Mouse (Mus musculus): ENCODE measurements around the gene Kat8. TPM values are rescaled to one million over a fixed set of nuclear protein-coding genes. Genes with fewer than 3 reads are reported as not detected.

Gene Kat8
- polyA plus RNA-seq, 1 experiment from 2014 or later, result 42.1 TPM

DNA sequence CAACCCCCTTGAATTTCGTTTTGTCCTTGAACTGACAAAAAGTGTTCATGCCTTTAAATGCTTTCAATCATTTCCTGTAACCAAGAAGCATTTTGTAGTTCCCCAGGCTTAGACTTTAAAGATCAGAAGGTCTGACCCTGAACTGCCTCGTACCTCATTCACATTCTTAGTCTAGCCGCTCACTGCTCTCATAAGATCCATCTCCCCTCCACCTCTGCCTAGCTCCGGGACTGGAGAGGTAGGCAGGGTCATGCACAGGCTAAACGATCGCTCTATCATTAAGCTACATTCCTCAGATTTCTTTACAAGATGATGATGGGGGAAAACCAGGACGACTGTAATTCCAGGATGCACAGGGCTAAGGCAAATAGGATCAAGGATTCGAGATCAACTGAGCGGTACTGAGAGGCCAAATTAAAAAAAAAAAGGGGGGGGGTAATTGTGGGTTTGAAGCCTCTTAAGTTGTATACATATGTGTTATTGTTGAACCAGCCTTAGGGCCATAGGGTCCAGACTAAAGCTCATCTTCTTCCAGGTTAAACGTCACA, 54.1 kb downstream of the Kat8 start:
- Histone ChIP-seq H3K4me1 (replicated peaks; ENCODE audit: control insufficient read depth, insufficient read depth, low read length) (peaks cover 26% of the 10 kb centered on the region), H3K9me3 (ENCODE audit: control insufficient read depth, low read length) (no peaks in the 10 kb centered on the region), H3K27ac (peak overlapping the region; percentile 99), H3K9ac (peak overlapping the region; percentile 99), H3K4me3 (replicated peaks; ENCODE audit: low read length) (peak overlapping the region; percentile 92), H3K36me3 (replicated peaks; ENCODE audit: control insufficient read depth, insufficient read depth) (peaks cover 24% of the 10 kb centered on the region), H3K27me3 (ENCODE audit: control insufficient read depth, insufficient read depth, low read length) (no peaks in the 10 kb centered on the region), H3K4me2 (replicated peaks) (peak overlapping the region; percentile 55)
- whole genome bisulfite sequencing, result 9% methylated on average over 10 of the region's 10 CpGs
- ATAC-seq (ENCODE audit: low FRiP score) (no peak; the same call in 1 of the 2 replicates), DNase-seq (ENCODE audit: low spot score) (no peak)

DNA sequence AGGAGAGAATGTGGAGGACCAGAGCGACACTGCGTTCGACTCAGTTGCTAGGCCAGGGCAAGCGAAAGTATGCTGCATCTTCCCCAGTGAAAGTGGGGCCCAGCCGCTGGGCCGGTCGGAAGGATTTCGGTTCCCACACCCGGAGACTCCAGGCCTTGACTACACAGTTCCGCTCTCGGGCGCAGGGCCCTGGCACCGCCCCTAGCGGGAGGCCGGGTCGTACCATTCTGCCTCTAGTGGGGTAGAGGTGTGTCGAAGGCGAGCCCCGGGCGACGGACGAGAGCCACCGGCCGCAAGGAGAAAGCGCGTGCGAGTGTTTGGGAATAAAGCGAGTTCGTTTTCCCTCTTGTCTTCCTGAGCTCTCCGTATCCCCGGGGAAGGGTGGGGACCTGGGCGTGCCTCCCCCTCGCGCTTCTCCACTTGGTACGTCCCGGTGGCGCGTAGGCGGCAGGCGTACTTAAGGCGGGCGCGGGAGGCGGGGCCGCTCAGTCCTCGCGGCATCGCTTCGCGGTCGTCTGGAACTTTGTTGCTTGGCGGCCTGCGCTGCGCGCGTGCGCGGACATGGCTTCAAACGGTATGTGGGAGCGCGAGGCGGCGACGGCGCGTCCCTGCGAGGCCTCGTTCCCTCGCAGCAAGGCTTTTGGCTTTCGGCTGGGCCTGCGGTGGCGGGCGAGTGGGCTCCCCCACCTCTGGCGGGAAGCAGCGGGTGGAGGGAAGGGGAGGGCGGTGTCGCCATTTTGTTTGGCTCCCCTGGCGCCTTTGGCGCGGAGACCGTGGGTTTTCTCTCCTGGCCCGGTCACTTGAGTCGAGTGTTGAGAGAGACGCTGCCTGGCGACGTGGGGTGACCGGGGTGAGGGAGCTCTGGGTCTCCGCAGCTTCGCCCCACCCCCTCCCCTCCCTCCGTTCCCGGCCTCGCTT, 54.9 kb downstream of the Kat8 start, which contains the start of gene Fus:
Fus (plus strand) TSS at position 454 of the 918 bp plus-strand sequence.
- Histone ChIP-seq H3K4me1 (replicated peaks; ENCODE audit: control insufficient read depth, insufficient read depth, low read length) (peaks cover 26% of the 10 kb centered on the region), H3K4me3 (replicated peaks; ENCODE audit: low read length) (peak within 1 kb of the TSS; percentile 92), H3K9me3 (ENCODE audit: control insufficient read depth, low read length) (no peaks in the 10 kb centered on the region), H3K36me3 (replicated peaks; ENCODE audit: control insufficient read depth, insufficient read depth) (peaks cover 32% of the 10 kb centered on the region), H3K9ac (peak within 1 kb of the TSS; percentile 99), H3K27ac (peak within 1 kb of the TSS; percentile 99), H3K27me3 (ENCODE audit: control insufficient read depth, insufficient read depth, low read length) (no peaks in the 10 kb centered on the region), H3K4me2 (replicated peaks) (peak within 1 kb of the TSS; percentile 93)
- DNase-seq (ENCODE audit: low spot score) (peak; percentile 96), ATAC-seq (ENCODE audit: low FRiP score) (peak; percentile 94)
- under 1% methylated on average over 85 of the region's 92 CpGs for WGBS

DNA sequence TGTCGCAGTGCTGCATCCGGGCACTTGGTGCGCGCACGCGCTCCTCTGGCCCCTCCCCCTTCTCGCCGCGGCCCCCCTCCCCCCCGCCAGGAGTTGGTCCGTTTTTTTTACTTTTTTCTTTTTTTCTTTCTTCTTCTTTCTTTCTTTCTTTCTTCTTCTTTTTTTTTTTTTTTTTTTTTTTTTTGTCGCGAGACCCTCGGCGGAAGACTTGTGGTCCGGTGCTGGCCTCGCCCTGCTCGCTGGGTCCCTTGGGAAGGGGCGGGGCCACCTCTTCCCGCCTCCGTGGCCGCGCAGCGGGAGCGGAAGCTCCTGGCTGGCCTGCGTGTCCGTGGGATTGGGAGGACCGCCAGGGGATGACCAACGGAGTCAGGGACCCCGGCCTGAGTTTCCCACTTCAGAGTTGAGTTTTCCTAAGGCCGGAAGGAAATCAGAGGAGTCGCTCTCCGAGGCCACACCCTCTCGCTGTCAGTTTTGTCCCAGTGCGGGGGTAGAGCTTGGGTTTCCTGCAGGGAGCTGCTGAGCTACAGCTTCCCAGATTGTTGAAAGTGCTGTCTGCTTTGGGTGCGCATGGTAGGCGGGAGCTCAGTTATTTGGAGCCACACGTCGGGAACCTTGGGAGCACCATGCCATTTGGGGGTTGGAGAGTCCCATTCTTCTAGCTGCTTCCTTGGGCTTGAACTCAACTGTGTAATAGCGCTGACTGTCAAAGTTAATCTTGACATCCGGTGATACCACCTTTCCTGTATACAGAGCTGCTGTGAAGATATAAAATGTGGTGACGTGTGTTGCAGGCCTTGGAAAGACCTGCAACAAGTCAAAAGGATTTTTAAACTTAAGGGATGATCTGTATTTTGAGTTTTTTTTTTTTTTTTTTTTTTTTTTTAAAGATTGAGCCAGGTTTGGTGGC, 55.9 kb downstream of the Kat8 start:
- H3K4me3 ChIP-seq (replicated peaks; ENCODE audit: low read length), result peak overlapping the region; percentile 92
- H3K9me3 ChIP-seq (ENCODE audit: control insufficient read depth, low read length), result no peaks in the 10 kb centered on the region
- peak overlapping the region; percentile 99 for H3K27ac ChIP-seq
- under 1% methylated on average over 34 of the region's 42 CpGs for WGBS
- peak overlapping the region; percentile 93 for H3K4me2 ChIP-seq (replicated peaks)
- peak; percentile 82 for DNase-seq (ENCODE audit: low spot score)
- peak; percentile 42 for ATAC-seq (ENCODE audit: low FRiP score)
- H3K36me3 ChIP-seq (replicated peaks; ENCODE audit: control insufficient read depth, insufficient read depth), result peaks cover 41% of the 10 kb centered on the region
- no peaks in the 10 kb centered on the region for H3K27me3 ChIP-seq (ENCODE audit: control insufficient read depth, insufficient read depth, low read length)
- H3K9ac ChIP-seq, result peak overlapping the region; percentile 99
- H3K4me1 ChIP-seq (replicated peaks; ENCODE audit: control insufficient read depth, insufficient read depth, low read length), result peaks cover 26% of the 10 kb centered on the region

DNA sequence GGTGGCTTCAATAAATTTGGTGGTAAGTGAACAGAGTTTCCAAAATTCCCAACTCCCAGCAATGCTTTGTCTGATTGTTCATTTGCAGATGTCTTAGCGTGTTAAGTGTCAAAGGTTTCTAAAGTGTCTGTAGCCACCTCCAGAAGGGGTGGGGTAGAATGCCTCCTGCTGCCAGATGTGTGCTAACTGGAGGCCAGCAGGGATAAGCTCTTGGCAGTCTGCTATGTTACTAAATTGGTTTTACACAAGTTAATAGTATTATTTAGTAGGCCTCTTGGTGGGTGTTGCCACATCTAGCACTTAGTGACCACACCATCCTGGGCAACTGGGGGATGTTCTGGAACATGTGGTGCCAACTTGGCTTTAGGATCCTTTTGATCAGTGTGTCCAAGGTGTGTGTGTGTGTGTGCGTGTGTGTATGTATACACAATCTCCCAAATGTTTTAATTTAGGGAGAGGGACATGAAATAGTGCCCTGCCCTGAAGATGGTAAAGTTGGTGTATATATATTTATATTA, 62.2 kb downstream of the Kat8 start:
- Histone ChIP-seq H3K4me3 (replicated peaks; ENCODE audit: low read length) (no peak overlapping the region), H3K27ac (no peak overlapping the region), H3K4me1 (replicated peaks; ENCODE audit: control insufficient read depth, insufficient read depth, low read length) (peaks cover 8% of the 10 kb centered on the region), H3K9me3 (ENCODE audit: control insufficient read depth, low read length) (no peaks in the 10 kb centered on the region), H3K27me3 (ENCODE audit: control insufficient read depth, insufficient read depth, low read length) (no peaks in the 10 kb centered on the region), H3K4me2 (replicated peaks) (no peak overlapping the region), H3K36me3 (replicated peaks; ENCODE audit: control insufficient read depth, insufficient read depth) (peaks cover 97% of the 10 kb centered on the region), H3K9ac (no peak overlapping the region)
- no peak for ATAC-seq (ENCODE audit: low FRiP score)
- no peak for DNase-seq (ENCODE audit: low spot score)
- 89% methylated on average over 2 of the region's 2 CpGs for WGBS

Other genes with a start within 250 kb of the Kat8 start
- gene Bcl7c, start 203.6 kb upstream of the Kat8 start, polyA plus RNA-seq (2014; fragmentation: Nextera tagmentation; extraction: Ambion mirVana), result 50.2 and 57.4 TPM in 2 replicates
- 3.1 and 4.2 TPM in 2 replicates for gene Ctf1, start 199.8 kb upstream of the Kat8 start, polyA plus RNA-seq (2014; fragmentation: Nextera tagmentation; extraction: Ambion mirVana)
- gene Ctf2, start 180.3 kb upstream of the Kat8 start, polyA plus RNA-seq (2014; fragmentation: Nextera tagmentation; extraction: Ambion mirVana), result 0.25 TPM in 1 of 2 replicates, not detected in the other
- 5.6 and 6.9 TPM in 2 replicates for gene Fbxl19, start 168.0 kb upstream of the Kat8 start, polyA plus RNA-seq (2014; fragmentation: Nextera tagmentation; extraction: Ambion mirVana)
- 4.8 and 7.3 TPM in 2 replicates for gene Orai3, start 142.7 kb upstream of the Kat8 start, polyA plus RNA-seq (2014; fragmentation: Nextera tagmentation; extraction: Ambion mirVana)
- 18.7 and 19.1 TPM in 2 replicates for gene Setd1a, start 135.8 kb upstream of the Kat8 start, polyA plus RNA-seq (2014; fragmentation: Nextera tagmentation; extraction: Ambion mirVana)
- not detected in 2 replicates for gene Gm49388, start 126.9 kb upstream of the Kat8 start, polyA plus RNA-seq (2014; fragmentation: Nextera tagmentation; extraction: Ambion mirVana)
- 10.6 and 11.0 TPM in 2 replicates for gene Hsd3b7, start 111.9 kb upstream of the Kat8 start, polyA plus RNA-seq (2014; fragmentation: Nextera tagmentation; extraction: Ambion mirVana)
- gene Stx4a, start 88.2 kb upstream of the Kat8 start, polyA plus RNA-seq (2014; fragmentation: Nextera tagmentation; extraction: Ambion mirVana), result 9.6 and 10.6 TPM in 2 replicates
- 59.7 and 66.2 TPM in 2 replicates for gene Stx1b, start 88.0 kb upstream of the Kat8 start, polyA plus RNA-seq (2014; fragmentation: Nextera tagmentation; extraction: Ambion mirVana)
- 11.6 and 12.3 TPM in 2 replicates for gene Zfp646, start 36.3 kb upstream of the Kat8 start, polyA plus RNA-seq (2014; fragmentation: Nextera tagmentation; extraction: Ambion mirVana)
- gene Zfp668, start 35.7 kb upstream of the Kat8 start, polyA plus RNA-seq (2014; fragmentation: Nextera tagmentation; extraction: Ambion mirVana), result 22.5 and 26.8 TPM in 2 replicates
- gene Prss53, start 21.5 kb upstream of the Kat8 start, polyA plus RNA-seq (2014; fragmentation: Nextera tagmentation; extraction: Ambion mirVana), result 0.83 and 1.1 TPM in 2 replicates
- gene Gm21974, start 17.1 kb upstream of the Kat8 start, polyA plus RNA-seq (2014; fragmentation: Nextera tagmentation; extraction: Ambion mirVana), result not detected in 2 replicates
- gene Vkorc1, start 16.9 kb upstream of the Kat8 start, polyA plus RNA-seq (2014; fragmentation: Nextera tagmentation; extraction: Ambion mirVana), result 71.9 and 81.8 TPM in 2 replicates
- 65.5 and 69.2 TPM in 2 replicates for gene Bckdk, start 8.4 kb upstream of the Kat8 start, polyA plus RNA-seq (2014; fragmentation: Nextera tagmentation; extraction: Ambion mirVana)
- 0.25 TPM in 2 replicates for gene Prss8, start 17.6 kb downstream of the Kat8 start, polyA plus RNA-seq (2014; fragmentation: Nextera tagmentation; extraction: Ambion mirVana)
- 13.1 and 14.2 TPM in 2 replicates for gene Prss36, start 34.2 kb downstream of the Kat8 start, polyA plus RNA-seq (2014; fragmentation: Nextera tagmentation; extraction: Ambion mirVana)
- gene Fus, start 54.9 kb downstream of the Kat8 start, polyA plus RNA-seq (2014; fragmentation: Nextera tagmentation; extraction: Ambion mirVana), result 39.0 and 44.2 TPM in 2 replicates
- 6.6 and 9.8 TPM in 2 replicates for gene Pycard, start 81.4 kb downstream of the Kat8 start, polyA plus RNA-seq (2014; fragmentation: Nextera tagmentation; extraction: Ambion mirVana)
- gene Trim72, start 91.4 kb downstream of the Kat8 start, polyA plus RNA-seq (2014; fragmentation: Nextera tagmentation; extraction: Ambion mirVana), result not detected in 2 replicates
- gene Itgam, start 150.1 kb downstream of the Kat8 start, polyA plus RNA-seq (2014; fragmentation: Nextera tagmentation; extraction: Ambion mirVana), result 0.60 and 0.88 TPM in 2 replicates
- gene Gm49368, start 150.2 kb downstream of the Kat8 start, polyA plus RNA-seq (2014; fragmentation: Nextera tagmentation; extraction: Ambion mirVana), result not detected in 2 replicates
- gene Itgax, start 217.0 kb downstream of the Kat8 start, polyA plus RNA-seq (2014; fragmentation: Nextera tagmentation; extraction: Ambion mirVana), result 0.09 TPM in 1 of 2 replicates, not detected in the other
- gene Itgad, start 241.9 kb downstream of the Kat8 start, polyA plus RNA-seq (2014; fragmentation: Nextera tagmentation; extraction: Ambion mirVana), result not detected in 2 replicates

All from hindbrain, embryonic 14.5 days (tissue).